Mouse (Mus musculus) neural tube, embryonic 14.5 days (tissue): ENCODE results near the gene Pip4p1. TPM values are rescaled to one million over a fixed set of nuclear protein-coding genes. Genes with fewer than 3 reads are reported as not detected.

Experiments used
- ATAC-seq: fragments of 200-750 bp; cut with Nextera tagmentation; 2 replicates; pipeline ENCODE4 v1.8.0; 2017; ENCODE audit warnings: low read depth, mild to moderate bottlenecking, moderate TSS enrichment, moderate library complexity
- H3K27ac ChIP-seq: fragments of 300-500 bp; sonication (generic); 2 replicates; pipeline ENCODE4 v1.5.1; 2014; ENCODE audit warnings: low read depth, mild to moderate bottlenecking, control low read depth, low read length, moderate library complexity, mixed read lengths
- H3K27me3 ChIP-seq: fragments of 300-500 bp; sonication (generic); 2 replicates; pipeline ENCODE4 v1.6.1; 2014; ENCODE audit warnings: low read length; ENCODE audit not compliant: control insufficient read depth, insufficient read depth
- H3K36me3 ChIP-seq: fragments of 300-500 bp; sonication (generic); 2 replicates; pipeline ENCODE4 v1.6.1; 2014; ENCODE audit warnings: low read length, mixed read lengths; ENCODE audit not compliant: control insufficient read depth, insufficient read depth
- H3K4me1 ChIP-seq: fragments of 300-500 bp; sonication (generic); 2 replicates; pipeline ENCODE4 v1.6.1; 2014; ENCODE audit warnings: low read length; ENCODE audit not compliant: control insufficient read depth, insufficient read depth
- H3K4me2 ChIP-seq: fragments of 300-500 bp; sonication (generic); 2 replicates; pipeline ENCODE4 v1.6.1; 2014; ENCODE audit warnings: mild to moderate bottlenecking, low read depth, low read length, control low read depth
- H3K4me3 ChIP-seq: fragments of 300-500 bp; sonication (generic); 2 replicates; pipeline ENCODE4 v1.5.1; 2014; ENCODE audit warnings: low read depth, low read length, control low read depth, mixed read lengths
- H3K9ac ChIP-seq: fragments of 300-500 bp; sonication (generic); replicated peaks from 2 replicates; pipeline ENCODE4 v1.6.1; 2014; ENCODE audit warnings: low read depth, mild to moderate bottlenecking, control low read depth, low read length, mixed read lengths
- H3K9me3 ChIP-seq: fragments of 300-500 bp; sonication (generic); 2 replicates; pipeline ENCODE4 v1.6.1; 2016; ENCODE audit warnings: low read length; ENCODE audit not compliant: control insufficient read depth
- WGBS: fragments of 180-500 bp; shearing (Covaris S2); extraction: QIAGEN DNeasy Blood & Tissue Kit; methylation state at CpG from one replicate; pipeline ENCODE4 v1.1.7; 2014; 5-methylcytosine and 5-hydroxymethylcytosine counted together
- polyA plus RNA-seq: library from polyadenylated mRNA; unstranded; fragments of >200 nt; fragmentation: Nextera tagmentation; extraction: Ambion mirVana; gene quantifications from 2 replicates; pipeline ENCODE4 v1.2.1, GENCODE M21; 2014

Pip4p1 gene
- polyA plus RNA-seq, 1 experiment from 2014 or later: 68.4 TPM

- H3K9me3 ChIP-seq: no peaks in the 10 kb centered on the region
- H3K4me1 ChIP-seq: peaks cover 3% of the 10 kb centered on the region; the same call in 1 of the 2 replicates
- no peak overlapping the region for H3K9ac ChIP-seq
- H3K4me2 ChIP-seq: no peak overlapping the region
- H3K4me3 ChIP-seq: no peak overlapping the region
- H3K27ac ChIP-seq: no peak overlapping the region
- no peak for ATAC-seq
- H3K36me3 ChIP-seq: no peaks in the 10 kb centered on the region
- 89% methylated on average over 8 of the region's 8 CpGs for WGBS
- peaks cover 3% of the 10 kb centered on the region; the same call in 1 of the 2 replicates for H3K27me3 ChIP-seq
Measured at GRCm38 (mm10) chr14:50891621-50892020, 39.0 kb downstream of the Pip4p1 start.

DNA sequence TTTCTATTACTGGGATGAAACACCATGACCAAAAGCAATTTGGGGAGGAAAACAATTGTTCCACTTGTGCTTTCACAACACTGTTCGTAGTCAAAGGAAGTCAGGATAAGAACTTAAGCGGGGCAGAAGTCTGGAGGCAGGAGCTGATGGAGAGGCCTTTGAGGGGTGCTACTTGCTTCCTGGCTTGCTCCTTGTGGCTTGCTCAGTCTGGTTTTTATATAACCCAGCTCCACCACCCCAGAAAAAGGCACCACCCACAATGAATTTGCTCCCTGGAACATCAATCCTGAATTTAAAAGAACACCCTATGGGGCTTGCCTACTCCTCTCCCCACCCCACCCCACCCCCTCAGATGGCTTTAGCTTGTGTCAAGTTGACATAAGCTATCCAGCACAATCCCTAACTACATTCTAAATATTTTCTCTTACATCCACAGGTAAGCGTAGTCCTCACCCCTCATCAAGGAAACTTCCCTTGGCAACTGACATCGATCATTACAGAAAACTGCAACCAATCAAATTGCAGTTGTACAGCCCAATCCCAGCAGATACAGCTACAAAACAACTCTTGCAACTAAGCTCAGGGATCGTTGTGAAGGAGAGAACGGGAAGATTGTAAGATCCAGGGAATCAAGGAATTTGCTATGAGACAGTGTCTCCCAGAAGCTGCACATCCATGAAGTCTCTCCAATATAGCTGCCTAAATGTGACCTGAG is 54.3 kb downstream of the Pip4p1 start:
- Histone ChIP-seq H3K27me3 (no peaks in the 10 kb centered on the region), H3K9me3 (no peaks in the 10 kb centered on the region), H3K4me2 (no peak overlapping the region), H3K4me1 (no peaks in the 10 kb centered on the region), H3K36me3 (no peaks in the 10 kb centered on the region), H3K27ac (no peak overlapping the region), H3K9ac (no peak overlapping the region), H3K4me3 (no peak overlapping the region)
- ATAC-seq: no peak
- WGBS: 87% methylated on average over 6 of the region's 6 CpGs

Other genes with a start within 250 kb of the Pip4p1 start
- gene Olfr747, start 237.7 kb downstream of the Pip4p1 start, polyA plus RNA-seq: not detected in 2 replicates
- gene Olfr748, start 223.5 kb downstream of the Pip4p1 start, polyA plus RNA-seq: not detected in 2 replicates
- gene Olfr749, start 185.8 kb downstream of the Pip4p1 start, polyA plus RNA-seq: not detected in 2 replicates
- gene Ttc5, start 145.3 kb downstream of the Pip4p1 start, polyA plus RNA-seq: 118 and 131 TPM in 2 replicates
- not detected in 2 replicates for gene Ccnb1ip1, start 123.1 kb downstream of the Pip4p1 start, polyA plus RNA-seq
- gene Parp2, start 123.0 kb downstream of the Pip4p1 start, polyA plus RNA-seq: 43.7 and 51.5 TPM in 2 replicates
- gene Tep1, start 60.3 kb downstream of the Pip4p1 start, polyA plus RNA-seq: 3.1 and 6.1 TPM in 2 replicates
- gene Klhl33, start 33.3 kb downstream of the Pip4p1 start, polyA plus RNA-seq: 1.8 and 2.5 TPM in 2 replicates
- 110 TPM in 2 replicates for gene Osgep, start 6.0 kb downstream of the Pip4p1 start, polyA plus RNA-seq
- gene Apex1, start 5.9 kb downstream of the Pip4p1 start, polyA plus RNA-seq: 166 and 180 TPM in 2 replicates
- 15.4 and 22.8 TPM in 2 replicates for gene Pnp, start 226 bp upstream of the Pip4p1 start, polyA plus RNA-seq
- not detected in 2 replicates for gene Gm49342, start 13.7 kb upstream of the Pip4p1 start, polyA plus RNA-seq
- gene Pnp2, start 25.1 kb upstream of the Pip4p1 start, polyA plus RNA-seq: 0.46 and 0.51 TPM in 2 replicates
- gene Rnase10, start 76.9 kb upstream of the Pip4p1 start, polyA plus RNA-seq: 0.17 TPM in 1 of 2 replicates, not detected in the other
- not detected in 2 replicates for gene Rnase9, start 111.0 kb upstream of the Pip4p1 start, polyA plus RNA-seq
- not detected in 2 replicates for gene Rnase11, start 119.3 kb upstream of the Pip4p1 start, polyA plus RNA-seq
- not detected in 2 replicates for gene Rnase12, start 126.8 kb upstream of the Pip4p1 start, polyA plus RNA-seq
- gene Olfr750, start 143.6 kb upstream of the Pip4p1 start, polyA plus RNA-seq: not detected in 2 replicates
- gene Rnase4, start 160.2 kb upstream of the Pip4p1 start, polyA plus RNA-seq: 12.2 and 17.6 TPM in 2 replicates
- gene Ang, start 160.3 kb upstream of the Pip4p1 start, polyA plus RNA-seq: 2.7 and 2.9 TPM in 2 replicates
- not detected in 2 replicates for gene Eddm3b, start 183.6 kb upstream of the Pip4p1 start, polyA plus RNA-seq
- gene Rnase6, start 193.1 kb upstream of the Pip4p1 start, polyA plus RNA-seq: 0.50 TPM in 1 of 2 replicates, not detected in the other
- gene Rnase1, start 215.9 kb upstream of the Pip4p1 start, polyA plus RNA-seq: 1.1 and 1.2 TPM in 2 replicates
- not detected in 2 replicates for gene Rnase2b, start 231.4 kb upstream of the Pip4p1 start, polyA plus RNA-seq